Mouse (Mus musculus) embryonic facial prominence, embryonic 10.5 days (tissue): Measurements from ENCODE around the gene Ppp2r1a. TPM values are rescaled to one million over a fixed set of nuclear protein-coding genes. Genes with fewer than 3 reads are reported as not detected.

ENCODE experiments used
- DNase-seq: peaks from one replicate; pipeline ENCODE4 v3.0.0-alpha.2; 2017; ENCODE audit warnings: low spot score
- H3K27ac ChIP-seq: fragments of 300-500 bp; sonication (generic); replicated peaks from 2 replicates; pipeline ENCODE4 v1.5.1; 2016; ENCODE audit warnings: mild to moderate bottlenecking
- H3K27me3 ChIP-seq: fragments of 300-500 bp; sonication (generic); replicated peaks from 2 replicates; pipeline ENCODE4 v1.6.1; 2016; ENCODE audit warnings: low read depth, mild to moderate bottlenecking; ENCODE audit not compliant: poor library complexity, severe bottlenecking
- H3K36me3 ChIP-seq: fragments of 300-500 bp; sonication (generic); replicated peaks from 2 replicates; pipeline ENCODE4 v1.6.1; 2016; ENCODE audit warnings: mild to moderate bottlenecking, moderate library complexity
- H3K4me1 ChIP-seq: fragments of 300-500 bp; sonication (generic); 2 replicates; pipeline ENCODE4 v1.6.1; 2016
- H3K4me3 ChIP-seq: fragments of 300-500 bp; sonication (generic); 2 replicates; pipeline ENCODE4 v1.5.1; 2016; ENCODE audit warnings: mild to moderate bottlenecking, moderate library complexity
- H3K9me3 ChIP-seq: fragments of 300-500 bp; sonication (generic); 2 replicates; pipeline ENCODE4 v1.6.1; 2016; ENCODE audit warnings: mild to moderate bottlenecking
- WGBS: fragments of 180-500 bp; shearing (Covaris S2); methylation state at CpG from one replicate; pipeline ENCODE4 v1.1.7; 2016; 5-methylcytosine and 5-hydroxymethylcytosine counted together
- polyA plus RNA-seq: library from polyadenylated mRNA; unstranded; fragments of >200 nt; fragmentation: Nextera tagmentation; extraction: Ambion mirVana; gene quantifications from 2 replicates; pipeline ENCODE4 v1.2.1, GENCODE M21; 2016

The Ppp2r1a gene
- 440 and 446 TPM in 2 replicates for polyA plus RNA-seq

GRCm38 (mm10) chr17:20944985-20945891 lies at the start of gene Ppp2r1a:
TSS of gene Ppp2r1a (plus strand) at chr17:20945311.
- Histone ChIP-seq H3K4me1 (peaks cover 21% of the 10 kb centered on the region), H3K27me3 (no peaks in the 10 kb centered on the region), H3K36me3 (no peaks in the 10 kb centered on the region; the same call in 1 of the 2 replicates), H3K9me3 (no peaks in the 10 kb centered on the region), H3K27ac (peak within 1 kb of the TSS; percentile 94), H3K4me3 (peak within 1 kb of the TSS; percentile 82)
- under 1% methylated on average over 69 of the region's 69 CpGs for WGBS
- peak; percentile 97 for DNase-seq

GRCm38 (mm10) chr17:20904991-20905390 lies 40.1 kb upstream of the Ppp2r1a start, which contains the start of gene Vmn1r231:
TSS of gene Vmn1r231 (minus strand) at chr17:20905091.
- no peaks in the 10 kb centered on the region for H3K36me3 ChIP-seq
- no peak within 1 kb of the TSS for H3K4me3 ChIP-seq
- no peak within 1 kb of the TSS for H3K27ac ChIP-seq
- DNase-seq = no peak
- 64% methylated on average over 2 of the region's 2 CpGs for WGBS
- no peaks in the 10 kb centered on the region for H3K9me3 ChIP-seq
- H3K4me1 ChIP-seq = no peaks in the 10 kb centered on the region
- H3K27me3 ChIP-seq = no peaks in the 10 kb centered on the region

GRCm38 (mm10) chr17:20919614-20920013 lies 25.5 kb upstream of the Ppp2r1a start, which contains the start of gene Vmn1r232:
TSS of gene Vmn1r232 (minus strand) at chr17:20919714.
- no peaks in the 10 kb centered on the region for H3K4me1 ChIP-seq
- H3K27me3 ChIP-seq = no peaks in the 10 kb centered on the region
- DNase-seq = no peak
- no peak within 1 kb of the TSS for H3K27ac ChIP-seq
- H3K36me3 ChIP-seq = no peaks in the 10 kb centered on the region
- WGBS = 68% methylated on average over 1 of the region's 1 CpGs
- no peaks in the 10 kb centered on the region for H3K9me3 ChIP-seq
- H3K4me3 ChIP-seq = no peak within 1 kb of the TSS

- Histone ChIP-seq H3K4me1 (peaks cover 21% of the 10 kb centered on the region), H3K36me3 (no peaks in the 10 kb centered on the region), H3K9me3 (no peaks in the 10 kb centered on the region), H3K27ac (peak overlapping the region; percentile 94), H3K4me3 (peak overlapping the region; percentile 82), H3K27me3 (no peaks in the 10 kb centered on the region)
- WGBS = 53% methylated on average over 3 of the region's 3 CpGs
- no peak for DNase-seq
Observed at GRCm38 (mm10) chr17:20944226-20944625, 885 bp upstream of the Ppp2r1a start.

- Histone ChIP-seq H3K4me1 (peaks cover 21% of the 10 kb centered on the region), H3K27ac (peak overlapping the region; percentile 94), H3K27me3 (no peaks in the 10 kb centered on the region), H3K4me3 (peak overlapping the region; percentile 82), H3K9me3 (no peaks in the 10 kb centered on the region), H3K36me3 (peaks cover 6% of the 10 kb centered on the region)
- WGBS = under 1% methylated on average over 13 of the region's 13 CpGs
- no peak for DNase-seq
Observed at GRCm38 (mm10) chr17:20946026-20946565, 985 bp downstream of the Ppp2r1a start.

GRCm38 (mm10) chr17:20946636-20947035 lies 1.5 kb downstream of the Ppp2r1a start:
- Histone ChIP-seq H3K4me3 (peak overlapping the region; percentile 82), H3K27me3 (no peaks in the 10 kb centered on the region), H3K27ac (peak overlapping the region; percentile 94; the same call in 1 of the 2 replicates), H3K9me3 (no peaks in the 10 kb centered on the region), H3K4me1 (peaks cover 21% of the 10 kb centered on the region), H3K36me3 (peaks cover 11% of the 10 kb centered on the region)
- no peak for DNase-seq

- Histone ChIP-seq H3K9me3 (no peaks in the 10 kb centered on the region), H3K27me3 (no peaks in the 10 kb centered on the region), H3K4me1 (no peaks in the 10 kb centered on the region), H3K4me3 (no peak overlapping the region), H3K36me3 (peaks cover 100% of the 10 kb centered on the region), H3K27ac (no peak overlapping the region)
- DNase-seq = no peak
- 96% methylated on average over 5 of the region's 5 CpGs for WGBS
Observed at GRCm38 (mm10) chr17:20960386-20960785, 15.3 kb downstream of the Ppp2r1a start.

- H3K27me3 ChIP-seq = no peaks in the 10 kb centered on the region
- peaks cover 96% of the 10 kb centered on the region for H3K36me3 ChIP-seq
- DNase-seq = no peak
- no peak overlapping the region for H3K4me3 ChIP-seq
- no peaks in the 10 kb centered on the region for H3K9me3 ChIP-seq
- no peak overlapping the region for H3K27ac ChIP-seq
- 92% methylated on average over 4 of the region's 4 CpGs for WGBS
- H3K4me1 ChIP-seq = no peaks in the 10 kb centered on the region
Observed at GRCm38 (mm10) chr17:20965421-20965820, 20.3 kb downstream of the Ppp2r1a start.

- Histone ChIP-seq H3K4me1 (no peaks in the 10 kb centered on the region), H3K9me3 (no peaks in the 10 kb centered on the region), H3K27me3 (no peaks in the 10 kb centered on the region), H3K27ac (no peak overlapping the region), H3K4me3 (no peak overlapping the region), H3K36me3 (peaks cover 84% of the 10 kb centered on the region)
- DNase-seq = no peak
Observed at GRCm38 (mm10) chr17:20966681-20967080, 21.6 kb downstream of the Ppp2r1a start.

GRCm38 (mm10) chr17:20993716-20994115 lies 48.6 kb downstream of the Ppp2r1a start:
- no peak overlapping the region for H3K27ac ChIP-seq
- H3K4me3 ChIP-seq = no peak overlapping the region
- no peaks in the 10 kb centered on the region for H3K27me3 ChIP-seq
- no peaks in the 10 kb centered on the region for H3K4me1 ChIP-seq
- no peak for DNase-seq
- no peaks in the 10 kb centered on the region for H3K9me3 ChIP-seq
- no peaks in the 10 kb centered on the region for H3K36me3 ChIP-seq
- WGBS = 82% methylated on average over 2 of the region's 2 CpGs

GRCm38 (mm10) chr17:20996364-20996763 lies 51.3 kb downstream of the Ppp2r1a start, which contains the start of gene Vmn1r233:
TSS of gene Vmn1r233 (minus strand) at chr17:20996464.
- Histone ChIP-seq H3K9me3 (no peaks in the 10 kb centered on the region), H3K27ac (no peak within 1 kb of the TSS), H3K27me3 (no peaks in the 10 kb centered on the region), H3K4me3 (no peak within 1 kb of the TSS), H3K36me3 (no peaks in the 10 kb centered on the region), H3K4me1 (no peaks in the 10 kb centered on the region)
- no peak for DNase-seq

- Histone ChIP-seq H3K27ac (peak within 1 kb of the TSS; percentile 92), H3K27me3 (no peaks in the 10 kb centered on the region), H3K9me3 (no peaks in the 10 kb centered on the region), H3K4me3 (peak within 1 kb of the TSS; percentile 91), H3K4me1 (peaks cover 10% of the 10 kb centered on the region), H3K36me3 (peaks cover 23% of the 10 kb centered on the region)
- DNase-seq = peak; percentile 87
- 6% methylated on average over 36 of the region's 36 CpGs for WGBS
Observed at GRCm38 (mm10) chr17:21008382-21009331, 63.5 kb downstream of the Ppp2r1a start, which contains the start of gene Zfp160. TSS of gene Zfp160 (plus strand) at chr17:21008903.
